Comparison of ENCODE assay signal across 28 mouse cellular contexts in genomic region chr2:126252211-126252610, GRCm38 (mm10). TPM values are rescaled to one million over a fixed set of nuclear protein-coding genes. Genes with fewer than 3 reads are reported as not detected.
DNase-seq lines count a peak whose midpoint lies in the region; ATAC-seq and TF ChIP-seq lines count a peak whose summit lies in the region.
"Had no signal": no experiment of that assay in that cellular context is flagged by ENCODE, and none has a peak within 500 bp of the region (broad histone marks: within the 10 kb centered on the region; RNA-seq: fewer than 3 reads in every experiment).

No protein-coding gene starts in this region.

- DNase-seq in heart, adult 11 months = peak; percentile 69
- no peak for DNase-seq in heart, adult 8-10 months (ENCODE audit: low spot score)
- no peak for DNase-seq in frontal cortex, postnatal 36 days (ENCODE audit: low spot score in 2 of 2)
- DNase-seq: adrenal gland, adult 8-10 months; adrenal gland, postnatal 25 days; cerebellum, adult 11 months; cerebellum, adult 18-20 months; cerebellum, adult 8-10 months; cerebellum, adult 9-11 months; cerebellum, postnatal 14 days; cerebellum, postnatal 36 days; forebrain, postnatal 0 days had no signal

- no peaks in the 10 kb centered on the region for H3K4me1 ChIP-seq in intestine, postnatal 0 days (replicated peaks; ENCODE audit: control insufficient read depth, insufficient read depth, low read length)
- no peaks in the 10 kb centered on the region for H3K4me1 ChIP-seq in liver, embryonic 12.5 days
- H3K4me1 ChIP-seq: embryonic facial prominence, embryonic 10.5 days; embryonic facial prominence, embryonic 12.5 days; forebrain, embryonic 13.5 days; forebrain, embryonic 15.5 days had no signal

- no peak overlapping the region for H3K4me3 ChIP-seq in intestine, postnatal 0 days (ENCODE audit: low read depth, low read length)
- no peak overlapping the region for H3K4me3 ChIP-seq in liver, embryonic 12.5 days
- H3K4me3 ChIP-seq: embryonic facial prominence, embryonic 10.5 days; embryonic facial prominence, embryonic 12.5 days; forebrain, embryonic 13.5 days; forebrain, embryonic 15.5 days had no signal

- H3K27ac ChIP-seq in intestine, postnatal 0 days (ENCODE audit: low read depth, low read length) = no peak overlapping the region
- no peak overlapping the region for H3K27ac ChIP-seq in liver, embryonic 12.5 days
- H3K27ac ChIP-seq: embryonic facial prominence, embryonic 10.5 days; embryonic facial prominence, embryonic 12.5 days; forebrain, embryonic 13.5 days; forebrain, embryonic 15.5 days had no signal

- no peaks in the 10 kb centered on the region for H3K9me3 ChIP-seq in intestine, postnatal 0 days (ENCODE audit: control insufficient read depth)
- no peaks in the 10 kb centered on the region for H3K9me3 ChIP-seq in liver, embryonic 12.5 days (replicated peaks)
- H3K9me3 ChIP-seq: embryonic facial prominence, embryonic 10.5 days; embryonic facial prominence, embryonic 12.5 days; forebrain, embryonic 13.5 days; forebrain, embryonic 15.5 days had no signal

- ATAC-seq in granulocyte monocyte progenitor cell, adult 5-6 weeks (replicated peaks; ENCODE audit: poor library complexity, severe bottlenecking) = peak; percentile 30; the same call in 1 of the 2 replicates
- peak; percentile 47 for ATAC-seq in megakaryocyte, adult 5-6 weeks (ENCODE audit: poor library complexity, severe bottlenecking)
- no peak for ATAC-seq in intestine, postnatal 0 days
- no peak for ATAC-seq in liver, embryonic 12.5 days
- ATAC-seq: forebrain, embryonic 13.5 days; forebrain, embryonic 15.5 days; forebrain, postnatal 0 days had no signal

- no peak overlapping the region for H3K9ac ChIP-seq in intestine, postnatal 0 days (ENCODE audit: low read depth, low read length)
- H3K9ac ChIP-seq in liver, embryonic 12.5 days = no peak overlapping the region
- H3K9ac ChIP-seq: embryonic facial prominence, embryonic 12.5 days; forebrain, embryonic 13.5 days; forebrain, embryonic 15.5 days; forebrain, postnatal 0 days had no signal

- no peaks in the 10 kb centered on the region for H3K36me3 ChIP-seq in intestine, postnatal 0 days (ENCODE audit: control insufficient read depth, insufficient read depth)
- no peaks in the 10 kb centered on the region for H3K36me3 ChIP-seq in liver, embryonic 12.5 days
- H3K36me3 ChIP-seq: embryonic facial prominence, embryonic 10.5 days; embryonic facial prominence, embryonic 12.5 days; forebrain, embryonic 15.5 days had no signal

- no peak overlapping the region for H3K4me2 ChIP-seq in intestine, postnatal 0 days (replicated peaks; ENCODE audit: low read depth)
- H3K4me2 ChIP-seq in liver, embryonic 12.5 days = no peak overlapping the region
- H3K4me2 ChIP-seq: embryonic facial prominence, embryonic 12.5 days; forebrain, embryonic 13.5 days; forebrain, embryonic 15.5 days had no signal

- H3K27me3 ChIP-seq in intestine, postnatal 0 days (replicated peaks; ENCODE audit: control insufficient read depth, insufficient read depth, low read length) = no peaks in the 10 kb centered on the region
- H3K27me3 ChIP-seq in liver, embryonic 12.5 days (replicated peaks) = no peaks in the 10 kb centered on the region
- H3K27me3 ChIP-seq: embryonic facial prominence, embryonic 12.5 days; forebrain, embryonic 13.5 days; forebrain, embryonic 15.5 days had no signal

- TF ChIP-seq CTCF in intestine, postnatal 0 days (IDR thresholded peaks at IDR 0.05; ENCODE audit: low read depth) = no peak

RNA-seq across cellular contexts. Expression of gene Gm17555, which starts 37.3 kb away (rescaled TPM):
- not detected for total RNA-seq in heart, adult 8-10 months (2022)
- not detected in 2 replicates for total RNA-seq in granulocyte monocyte progenitor cell, adult 5-6 weeks (2014; fragmentation: Nextera tagmentation)
- total RNA-seq in granulocyte monocyte progenitor cell, adult 5-6 weeks (2017) = not detected in 2 replicates
- 0.18 TPM in 1 of 2 replicates, not detected in the other for total RNA-seq in megakaryocyte, adult 5-6 weeks (2015)
- not detected in 2 replicates for total RNA-seq in megakaryocyte, adult 5-6 weeks (2017)
- polyA plus RNA-seq in intestine, postnatal 0 days (2015; fragmentation: Nextera tagmentation; extraction: Ambion mirVana) = not detected in 2 replicates
- not detected in 2 replicates for polyA plus RNA-seq in liver, embryonic 12.5 days (2016; fragmentation: Nextera tagmentation; extraction: Ambion mirVana)
- total RNA-seq: adrenal gland, adult 8-10 months; adrenal gland, postnatal 25 days; adrenal gland, postnatal 4 days; ES-E14; forebrain, postnatal 0 days; MEL had no signal
- polyA plus RNA-seq: brain, embryonic 14.5 days; C2C12; cortical plate, adult 2 months; embryonic facial prominence, embryonic 10.5 days; embryonic facial prominence, embryonic 12.5 days; embryonic facial prominence, embryonic 14.5 days; forebrain, embryonic 11.5 days; forebrain, embryonic 13.5 days; forebrain, embryonic 15.5 days; forebrain, postnatal 0 days had no signal

Comparison
In these comparisons a context has a peak if more than half of its experiments do, and no peak if none do; other contexts are left out.
1. ATAC-seq: peak in granulocyte monocyte progenitor cell, adult 5-6 weeks (single experiment) and megakaryocyte, adult 5-6 weeks (single experiment); none in intestine, postnatal 0 days (single experiment) and liver, embryonic 12.5 days (single experiment).